Mouse (Mus musculus): Measurements from ENCODE around the gene Lonrf3. TPM values are rescaled to one million over a fixed set of nuclear protein-coding genes. Genes with fewer than 3 reads are reported as not detected.

Lonrf3 gene
- total RNA-seq, 1 experiment: 7.0 TPM

DNA sequence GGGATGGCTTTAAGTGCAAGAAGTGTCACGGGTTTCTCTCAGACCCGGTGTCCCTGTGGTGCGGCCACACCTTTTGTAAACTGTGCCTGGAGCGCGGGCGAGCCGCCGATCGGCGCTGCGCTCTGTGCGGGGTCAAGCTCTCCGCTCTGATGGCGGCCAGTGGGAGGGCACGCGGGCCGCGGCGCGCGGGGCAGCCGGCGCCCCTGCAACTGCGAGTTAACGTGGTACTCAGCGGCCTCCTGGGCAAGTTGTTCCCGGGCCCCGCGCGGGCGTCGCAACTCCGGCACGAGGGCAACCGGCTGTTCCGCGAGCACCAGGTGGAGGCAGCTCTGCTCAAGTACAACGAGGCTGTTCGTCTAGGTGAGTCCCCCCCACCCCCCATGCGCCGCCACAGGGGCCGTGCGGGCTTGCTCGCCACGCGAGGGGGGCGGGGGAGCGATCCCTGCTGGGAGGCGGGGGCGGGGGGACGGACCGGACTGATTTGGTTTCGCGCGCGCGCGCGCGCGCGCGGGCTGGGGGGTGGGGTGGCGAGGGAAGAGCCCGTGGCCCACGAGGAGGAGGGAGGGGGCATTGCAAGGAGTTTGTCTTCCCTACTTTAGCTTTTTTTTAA lies 992 bp downstream of the Lonrf3 start:
- in situ Hi-C loops (cut with MboI; ENCODE audit: low sequenced_read_pairs in 2 of 2, unreplicated experiment in 2 of 2): no loop called here
- Histone ChIP-seq H3K27ac (ENCODE audit: insufficient read depth, low read depth, low read length, poor library complexity, severe bottlenecking) (no peak overlapping the region), H3K9me3 (ENCODE audit: control insufficient read depth, insufficient read depth, low read depth, low read length) (no peaks in the 10 kb centered on the region), H3K36me3 (ENCODE audit: control insufficient read depth, insufficient read depth, low read length, poor library complexity, severe bottlenecking) (no peaks in the 10 kb centered on the region), H3K9ac (ENCODE audit: insufficient read depth, low read depth, low read length, poor library complexity, severe bottlenecking) (peak overlapping the region; percentile 64), H3K4me1 (ENCODE audit: control insufficient read depth in 2 of 2, insufficient read depth in 2 of 2, low read length in 2 of 2, poor library complexity in 1 of 2) (peaks cover 0 to 3% of the 10 kb centered on the region in 2 experiments; a peak in 1 of 4 replicates), H3K4me3 (ENCODE audit: insufficient read depth in 1 of 2, low read depth in 1 of 2, low read length in 2 of 2, poor library complexity in 1 of 2, severe bottlenecking in 1 of 2) (peak overlapping the region; percentile 69 to 70)
- TF ChIP-seq MAFK (IDR thresholded peaks at IDR 0.05; ENCODE audit: insufficient read depth, low read depth, low read length): no peak
- no peak for TF ChIP-seq ZC3H11A (IDR thresholded peaks at IDR 0.05; ENCODE audit: borderline replicate concordance, low read depth, low read length)
- no peak for TF ChIP-seq ZNF384 (IDR thresholded peaks at IDR 0.05; ENCODE audit: low read depth, low read length)
- no peak for TF ChIP-seq HCFC1 (IDR thresholded peaks at IDR 0.05; ENCODE audit: borderline replicate concordance, insufficient read depth, low read length)
- TF ChIP-seq CHD2 (IDR thresholded peaks at IDR 0.05; ENCODE audit: low read depth, low read length): no peak
- DNase-seq (ENCODE audit: low read depth, low spot score): peak; percentile 7

DNA sequence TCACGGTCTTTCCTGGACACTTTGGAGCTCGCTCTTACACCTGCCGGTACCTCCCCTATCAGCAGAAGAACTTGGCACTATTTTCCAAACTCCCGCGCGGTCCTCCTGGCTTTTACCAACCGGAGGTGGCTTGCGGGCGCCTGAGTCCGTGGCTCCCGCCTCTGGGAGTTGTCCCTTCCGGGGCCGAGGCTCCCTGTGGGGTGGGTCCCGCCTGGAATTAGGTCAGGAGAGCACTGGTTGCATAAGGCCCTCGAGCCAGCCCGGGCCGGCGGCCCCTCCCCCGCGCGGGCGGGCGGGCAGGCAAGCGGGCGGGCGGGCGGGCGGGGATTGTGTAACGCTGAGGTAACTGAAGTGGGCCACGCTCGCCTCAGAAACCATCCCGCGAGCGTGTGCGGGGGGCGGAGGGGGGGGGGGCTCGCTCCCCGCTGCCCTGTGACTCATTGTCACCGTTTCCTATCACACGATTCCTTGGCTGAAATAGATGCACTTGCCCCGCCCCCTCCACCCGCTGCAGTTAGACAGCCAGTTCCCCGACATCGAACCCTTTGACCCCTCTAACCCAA lies 1.8 kb downstream of the Lonrf3 start:
- Histone ChIP-seq H3K4me1 (ENCODE audit: control insufficient read depth in 2 of 2, insufficient read depth in 2 of 2, low read length in 2 of 2, poor library complexity in 1 of 2) (peaks cover 0 to 3% of the 10 kb centered on the region in 2 experiments; a peak in 1 of 4 replicates), H3K4me3 (ENCODE audit: insufficient read depth in 1 of 2, low read depth in 1 of 2, low read length in 2 of 2, poor library complexity in 1 of 2, severe bottlenecking in 1 of 2) (peak overlapping the region; percentile 69 to 70), H3K9me3 (ENCODE audit: control insufficient read depth, insufficient read depth, low read depth, low read length) (no peaks in the 10 kb centered on the region), H3K9ac (ENCODE audit: insufficient read depth, low read depth, low read length, poor library complexity, severe bottlenecking) (no peak overlapping the region), H3K27ac (ENCODE audit: insufficient read depth, low read depth, low read length, poor library complexity, severe bottlenecking) (no peak overlapping the region), H3K36me3 (ENCODE audit: control insufficient read depth, insufficient read depth, low read length, poor library complexity, severe bottlenecking) (no peaks in the 10 kb centered on the region)
- no peak for TF ChIP-seq HCFC1 (IDR thresholded peaks at IDR 0.05; ENCODE audit: borderline replicate concordance, insufficient read depth, low read length)
- no peak for TF ChIP-seq MAFK (IDR thresholded peaks at IDR 0.05; ENCODE audit: insufficient read depth, low read depth, low read length)
- no peak for TF ChIP-seq CHD2 (IDR thresholded peaks at IDR 0.05; ENCODE audit: low read depth, low read length)
- no peak for TF ChIP-seq ZC3H11A (IDR thresholded peaks at IDR 0.05; ENCODE audit: borderline replicate concordance, low read depth, low read length)
- TF ChIP-seq ZNF384 (IDR thresholded peaks at IDR 0.05; ENCODE audit: low read depth, low read length): no peak
- in situ Hi-C loops (cut with MboI; ENCODE audit: low sequenced_read_pairs in 2 of 2, unreplicated experiment in 2 of 2): no loop called here
- DNase-seq (ENCODE audit: low read depth, low spot score): peak; percentile 8

DNA sequence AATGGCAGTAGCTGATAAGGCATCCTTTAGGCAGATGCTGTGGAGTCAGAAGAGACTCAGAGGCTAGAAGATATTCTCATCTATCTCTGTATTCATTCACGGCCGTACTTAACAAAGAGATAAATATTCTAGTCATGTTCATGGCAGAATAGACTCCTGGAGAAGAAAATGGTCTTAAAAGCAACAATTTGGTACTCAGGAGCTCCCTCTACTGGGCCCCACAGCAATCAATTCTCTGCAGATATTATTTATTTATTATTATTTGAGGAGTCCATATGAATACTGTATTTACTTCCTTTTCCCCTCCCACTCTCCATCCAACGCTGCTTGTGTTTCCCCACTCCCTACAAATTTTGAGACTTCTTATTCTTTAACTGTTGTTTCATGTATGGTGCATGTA lies 24.3 kb downstream of the Lonrf3 start:
- Histone ChIP-seq H3K9ac (ENCODE audit: insufficient read depth, low read depth, low read length, poor library complexity, severe bottlenecking) (no peak overlapping the region), H3K4me3 (ENCODE audit: insufficient read depth in 1 of 2, low read depth in 1 of 2, low read length in 2 of 2, poor library complexity in 1 of 2, severe bottlenecking in 1 of 2) (no peak overlapping the region), H3K27ac (ENCODE audit: insufficient read depth, low read depth, low read length, poor library complexity, severe bottlenecking) (no peak overlapping the region), H3K4me1 (ENCODE audit: control insufficient read depth in 2 of 2, insufficient read depth in 2 of 2, low read length in 2 of 2, poor library complexity in 1 of 2) (no peaks in the 10 kb centered on the region), H3K9me3 (ENCODE audit: control insufficient read depth, insufficient read depth, low read depth, low read length) (no peaks in the 10 kb centered on the region), H3K36me3 (ENCODE audit: control insufficient read depth, insufficient read depth, low read length, poor library complexity, severe bottlenecking) (no peaks in the 10 kb centered on the region)
- in situ Hi-C loops (cut with MboI; ENCODE audit: low sequenced_read_pairs in 2 of 2, unreplicated experiment in 2 of 2): no loop called here
- no peak for TF ChIP-seq CHD2 (IDR thresholded peaks at IDR 0.05; ENCODE audit: low read depth, low read length)
- no peak for TF ChIP-seq ZC3H11A (IDR thresholded peaks at IDR 0.05; ENCODE audit: borderline replicate concordance, low read depth, low read length)
- no peak for TF ChIP-seq MAFK (IDR thresholded peaks at IDR 0.05; ENCODE audit: insufficient read depth, low read depth, low read length)
- TF ChIP-seq HCFC1 (IDR thresholded peaks at IDR 0.05; ENCODE audit: borderline replicate concordance, insufficient read depth, low read length): no peak
- TF ChIP-seq ZNF384 (IDR thresholded peaks at IDR 0.05; ENCODE audit: low read depth, low read length): no peak
- DNase-seq (ENCODE audit: low read depth, low spot score): no peak

- no peak overlapping the region for H3K4me3 ChIP-seq (ENCODE audit: insufficient read depth in 1 of 2, low read depth in 1 of 2, low read length in 2 of 2, poor library complexity in 1 of 2, severe bottlenecking in 1 of 2)
- no peak for DNase-seq (ENCODE audit: low read depth, low spot score)
- H3K9ac ChIP-seq (ENCODE audit: insufficient read depth, low read depth, low read length, poor library complexity, severe bottlenecking): no peak overlapping the region
- H3K36me3 ChIP-seq (ENCODE audit: control insufficient read depth, insufficient read depth, low read length, poor library complexity, severe bottlenecking): no peaks in the 10 kb centered on the region
- no peaks in the 10 kb centered on the region for H3K4me1 ChIP-seq (ENCODE audit: control insufficient read depth in 2 of 2, insufficient read depth in 2 of 2, low read length in 2 of 2, poor library complexity in 1 of 2)
- no peak overlapping the region for H3K27ac ChIP-seq (ENCODE audit: insufficient read depth, low read depth, low read length, poor library complexity, severe bottlenecking)
- TF ChIP-seq ZNF384 (IDR thresholded peaks at IDR 0.05; ENCODE audit: low read depth, low read length): no peak
- no peaks in the 10 kb centered on the region for H3K9me3 ChIP-seq (ENCODE audit: control insufficient read depth, insufficient read depth, low read depth, low read length)
- in situ Hi-C loops (cut with MboI; ENCODE audit: low sequenced_read_pairs in 2 of 2, unreplicated experiment in 2 of 2): loop anchor here in 1 of 2 experiments (25.0 kb wide), 1 partner anchor 148 kb away; no protein-coding TSS in a partner anchor
These were observed 57.2 kb downstream of the Lonrf3 start for GRCm38 (mm10) chrX:36385340-36385739.

All from ES-E14 (cell line).